Mouse (Mus musculus): ENCODE results near the gene Mecom. TPM values are rescaled to one million over a fixed set of nuclear protein-coding genes. Genes with fewer than 3 reads are reported as not detected.

Gene Mecom
- total and polyA plus RNA-seq, 3 experiments = not detected

- DNase-seq (ENCODE audit: extremely low read depth) = no peak
- Histone ChIP-seq H3K27me3 (replicated peaks) (no peaks in the 10 kb centered on the region), H3K9ac (ENCODE audit: insufficient read depth, low read depth) (no peak overlapping the region), H3K9me3 (replicated peaks; ENCODE audit: low read length) (peaks cover 9% of the 10 kb centered on the region), H3K4me3 (replicated peaks in 1 of 3; ENCODE audit: low read depth in 2 of 3, low read length in 2 of 3, poor library complexity in 1 of 3) (no peak overlapping the region), H3K36me3 (replicated peaks in 1 of 2; ENCODE audit: control insufficient read depth in 1 of 2, insufficient read depth in 1 of 2, low read length in 1 of 2) (no peaks in the 10 kb centered on the region), H3K27ac (ENCODE audit: insufficient read depth, low read depth) (no peak overlapping the region), H3K79me2 (replicated peaks; ENCODE audit: control insufficient read depth, extremely low read depth, insufficient read depth, poor library complexity, severe bottlenecking) (no peaks in the 10 kb centered on the region), H3K4me1 (ENCODE audit: control insufficient read depth in 1 of 2, insufficient read depth in 2 of 2) (no peaks in the 10 kb centered on the region), H3K4me2 (ENCODE audit: insufficient read depth, low read depth, poor library complexity, severe bottlenecking) (no peak overlapping the region)
- dilution Hi-C loops (cut with MboI; ENCODE audit: extremely low pct_ligation_motif_present, extremely low pct_unique_long_range_greater_than_20kb, low sequenced_read_pairs) (no loop called here), in situ Hi-C loops (cut with MboI; ENCODE audit: low pct_ligation_motif_present, low pct_unique_long_range_greater_than_20kb, low sequenced_read_pairs) (no loop called here)
- TF ChIP-seq CHD1 (IDR thresholded peaks at IDR 0.05; ENCODE audit: low read depth, low read length) (no peak), MEF2A (IDR thresholded peaks at IDR 0.05; ENCODE audit: borderline replicate concordance, low read depth, low read length) (no peak), POLR2A (IDR thresholded peaks at IDR 0.05; ENCODE audit: low read depth, low read length) (no peak), UBTF (IDR thresholded peaks at IDR 0.05; ENCODE audit: low read depth, low read length) (no peak), JUN (IDR thresholded peaks at IDR 0.05; ENCODE audit: insufficient read depth, low read depth, low read length) (no peak), SIN3A (IDR thresholded peaks at IDR 0.05; ENCODE audit: low read length) (no peak), IRF4 (IDR thresholded peaks at IDR 0.05; ENCODE audit: low read depth, low read length) (no peak), CTCF (conservative IDR thresholded peaks at IDR 0.05 in 1 of 2, IDR thresholded peaks at IDR 0.05 in 1 of 2; ENCODE audit: low read depth in 2 of 2, low read length in 2 of 2) (no peak), CHD2 (IDR thresholded peaks at IDR 0.05; ENCODE audit: low read length) (no peak), RAD21 (IDR thresholded peaks at IDR 0.05; ENCODE audit: low read depth, low read length) (no peak), HCFC1 (IDR thresholded peaks at IDR 0.05; ENCODE audit: low read depth, low read length) (no peak), MAX (IDR thresholded peaks at IDR 0.05; ENCODE audit: low read length) (no peak), TBP (conservative IDR thresholded peaks at IDR 0.05; ENCODE audit: low read depth, low read length) (no peak), NELFE (IDR thresholded peaks at IDR 0.05; ENCODE audit: low read depth, low read length) (no peak), NRF1 (IDR thresholded peaks at IDR 0.05; ENCODE audit: low read depth, low read length) (no peak), E2F4 (IDR thresholded peaks at IDR 0.05; ENCODE audit: insufficient replicate concordance, low read depth, low read length) (no peak), GABPA (IDR thresholded peaks at IDR 0.05; ENCODE audit: insufficient replicate concordance, low read depth, low read length) (no peak)
Measured at GRCm38 (mm10) chr3:30503821-30504220, 44.0 kb downstream of the Mecom start.

- no peaks in the 10 kb centered on the region for H3K79me2 ChIP-seq (replicated peaks; ENCODE audit: control insufficient read depth, extremely low read depth, insufficient read depth, poor library complexity, severe bottlenecking)
- H3K4me2 ChIP-seq (ENCODE audit: insufficient read depth, low read depth, poor library complexity, severe bottlenecking) = no peak overlapping the region
- in situ Hi-C loops (cut with MboI; ENCODE audit: low pct_ligation_motif_present, low pct_unique_long_range_greater_than_20kb, low sequenced_read_pairs) = no loop called here
- TF ChIP-seq POLR2AphosphoS2 (IDR thresholded peaks at IDR 0.05; ENCODE audit: low read depth, low read length) = no peak
- TF ChIP-seq PAX5 (IDR thresholded peaks at IDR 0.05; ENCODE audit: low read length) = no peak
- TF ChIP-seq USF2 (conservative IDR thresholded peaks at IDR 0.05; ENCODE audit: low read depth, low read length) = no peak
- no peak for TF ChIP-seq E2F4 (IDR thresholded peaks at IDR 0.05; ENCODE audit: insufficient replicate concordance, low read depth, low read length)
- TF ChIP-seq MXI1 (IDR thresholded peaks at IDR 0.05; ENCODE audit: low read depth, low read length) = no peak
- no peak for TF ChIP-seq JUND (conservative IDR thresholded peaks at IDR 0.05; ENCODE audit: low read depth, low read length)
- TF ChIP-seq IRF4 (IDR thresholded peaks at IDR 0.05; ENCODE audit: low read depth, low read length) = no peak
- no peak for TF ChIP-seq MAFK (IDR thresholded peaks at IDR 0.05; ENCODE audit: insufficient replicate concordance, low read length)
- no peak for TF ChIP-seq ZMIZ1 (IDR thresholded peaks at IDR 0.05; ENCODE audit: low read depth, low read length)
- TF ChIP-seq UBTF (IDR thresholded peaks at IDR 0.05; ENCODE audit: low read depth, low read length) = no peak
- no peak for TF ChIP-seq CHD1 (IDR thresholded peaks at IDR 0.05; ENCODE audit: low read depth, low read length)
- no peak for TF ChIP-seq BHLHE40 (IDR thresholded peaks at IDR 0.05; ENCODE audit: low read depth, low read length)
- no peak for TF ChIP-seq KAT2A (IDR thresholded peaks at IDR 0.05; ENCODE audit: insufficient replicate concordance, low read length)
- no peak for DNase-seq (ENCODE audit: extremely low read depth)
- H3K9me3 ChIP-seq (replicated peaks; ENCODE audit: low read length) = peaks cover 2% of the 10 kb centered on the region
- H3K27me3 ChIP-seq (replicated peaks) = no peaks in the 10 kb centered on the region
- no peaks in the 10 kb centered on the region for H3K36me3 ChIP-seq (replicated peaks in 1 of 2; ENCODE audit: control insufficient read depth in 1 of 2, insufficient read depth in 1 of 2, low read length in 1 of 2)
- dilution Hi-C loops (cut with MboI; ENCODE audit: extremely low pct_ligation_motif_present, extremely low pct_unique_long_range_greater_than_20kb, low sequenced_read_pairs) = no loop called here
- H3K9ac ChIP-seq (ENCODE audit: insufficient read depth, low read depth) = no peak overlapping the region
- H3K4me3 ChIP-seq (replicated peaks in 1 of 3; ENCODE audit: low read depth in 2 of 3, low read length in 2 of 3, poor library complexity in 1 of 3) = no peak overlapping the region
- no peaks in the 10 kb centered on the region for H3K4me1 ChIP-seq (ENCODE audit: control insufficient read depth in 1 of 2, insufficient read depth in 2 of 2)
- no peak overlapping the region for H3K27ac ChIP-seq (ENCODE audit: insufficient read depth, low read depth)
Measured at GRCm38 (mm10) chr3:30498202-30498828, 49.5 kb downstream of the Mecom start.

All from CH12.LX (cell line).